Mouse (Mus musculus): ENCODE results near the gene Prdm2. TPM values are rescaled to one million over a fixed set of nuclear protein-coding genes. Genes with fewer than 3 reads are reported as not detected.

Gene Prdm2
- polyA plus RNA-seq, 1 experiment from 2014 or later = 11.0 TPM

GRCm38 (mm10) chr4:143126476-143126875, 86.3 kb downstream of the Prdm2 start:
- H3K4me1 ChIP-seq (replicated peaks; ENCODE audit: control insufficient read depth, insufficient read depth, low read length) = peaks cover 3% of the 10 kb centered on the region
- no peaks in the 10 kb centered on the region for H3K9me3 ChIP-seq (ENCODE audit: control insufficient read depth, low read length)
- H3K4me3 ChIP-seq (ENCODE audit: low read length) = no peak overlapping the region
- H3K27me3 ChIP-seq (ENCODE audit: control insufficient read depth, insufficient read depth, low read depth, low read length) = no peaks in the 10 kb centered on the region
- no peak for ATAC-seq (ENCODE audit: low read depth)
- H3K27ac ChIP-seq (ENCODE audit: low read length) = no peak overlapping the region
- no peak overlapping the region for H3K9ac ChIP-seq (ENCODE audit: low read length)
- WGBS = 92% methylated on average over 14 of the region's 14 CpGs
- peaks cover under 1% of the 10 kb centered on the region; the same call in 1 of the 2 replicates for H3K36me3 ChIP-seq (ENCODE audit: control insufficient read depth, insufficient read depth, low read length)
- H3K4me2 ChIP-seq (ENCODE audit: low read depth, low read length) = no peak overlapping the region

GRCm38 (mm10) chr4:143125290-143125689, 87.5 kb downstream of the Prdm2 start:
- 79% methylated on average over 6 of the region's 6 CpGs for WGBS
- ATAC-seq (ENCODE audit: low read depth) = no peak
- no peaks in the 10 kb centered on the region for H3K9me3 ChIP-seq (ENCODE audit: control insufficient read depth, low read length)
- no peak overlapping the region for H3K4me3 ChIP-seq (ENCODE audit: low read length)
- H3K9ac ChIP-seq (ENCODE audit: low read length) = no peak overlapping the region
- peaks cover 3% of the 10 kb centered on the region for H3K4me1 ChIP-seq (replicated peaks; ENCODE audit: control insufficient read depth, insufficient read depth, low read length)
- no peaks in the 10 kb centered on the region for H3K27me3 ChIP-seq (ENCODE audit: control insufficient read depth, insufficient read depth, low read depth, low read length)
- no peak overlapping the region for H3K4me2 ChIP-seq (ENCODE audit: low read depth, low read length)
- H3K36me3 ChIP-seq (ENCODE audit: control insufficient read depth, insufficient read depth, low read length) = no peaks in the 10 kb centered on the region
- H3K27ac ChIP-seq (ENCODE audit: low read length) = no peak overlapping the region

GRCm38 (mm10) chr4:143123043-143123442, 89.8 kb downstream of the Prdm2 start:
- no peaks in the 10 kb centered on the region for H3K9me3 ChIP-seq (ENCODE audit: control insufficient read depth, low read length)
- ATAC-seq (ENCODE audit: low read depth) = peak; percentile 34; the same call in 1 of the 2 replicates
- H3K4me2 ChIP-seq (ENCODE audit: low read depth, low read length) = no peak overlapping the region
- H3K4me3 ChIP-seq (ENCODE audit: low read length) = no peak overlapping the region
- H3K27me3 ChIP-seq (ENCODE audit: control insufficient read depth, insufficient read depth, low read depth, low read length) = no peaks in the 10 kb centered on the region
- no peak overlapping the region for H3K9ac ChIP-seq (ENCODE audit: low read length)
- WGBS = 47% methylated on average over 10 of the region's 10 CpGs
- peaks cover 7% of the 10 kb centered on the region for H3K4me1 ChIP-seq (replicated peaks; ENCODE audit: control insufficient read depth, insufficient read depth, low read length)
- H3K27ac ChIP-seq (ENCODE audit: low read length) = no peak overlapping the region
- no peaks in the 10 kb centered on the region for H3K36me3 ChIP-seq (ENCODE audit: control insufficient read depth, insufficient read depth, low read length)

GRCm38 (mm10) chr4:143121174-143121573, 91.6 kb downstream of the Prdm2 start:
- WGBS = 82% methylated on average over 3 of the region's 3 CpGs
- ATAC-seq (ENCODE audit: low read depth) = no peak
- no peak overlapping the region for H3K27ac ChIP-seq (ENCODE audit: low read length)
- no peaks in the 10 kb centered on the region for H3K9me3 ChIP-seq (ENCODE audit: control insufficient read depth, low read length)
- no peaks in the 10 kb centered on the region for H3K27me3 ChIP-seq (ENCODE audit: control insufficient read depth, insufficient read depth, low read depth, low read length)
- H3K9ac ChIP-seq (ENCODE audit: low read length) = no peak overlapping the region
- peaks cover 7% of the 10 kb centered on the region for H3K4me1 ChIP-seq (replicated peaks; ENCODE audit: control insufficient read depth, insufficient read depth, low read length)
- no peak overlapping the region for H3K4me2 ChIP-seq (ENCODE audit: low read depth, low read length)
- H3K36me3 ChIP-seq (ENCODE audit: control insufficient read depth, insufficient read depth, low read length) = no peaks in the 10 kb centered on the region
- H3K4me3 ChIP-seq (ENCODE audit: low read length) = no peak overlapping the region

- 77% methylated on average over 8 of the region's 8 CpGs for WGBS
- no peaks in the 10 kb centered on the region for H3K9me3 ChIP-seq (ENCODE audit: control insufficient read depth, low read length)
- peaks cover 7% of the 10 kb centered on the region for H3K4me1 ChIP-seq (replicated peaks; ENCODE audit: control insufficient read depth, insufficient read depth, low read length)
- H3K27me3 ChIP-seq (ENCODE audit: control insufficient read depth, insufficient read depth, low read depth, low read length) = no peaks in the 10 kb centered on the region
- H3K9ac ChIP-seq (ENCODE audit: low read length) = no peak overlapping the region
- no peak overlapping the region for H3K4me2 ChIP-seq (ENCODE audit: low read depth, low read length)
- no peak overlapping the region for H3K4me3 ChIP-seq (ENCODE audit: low read length)
- no peaks in the 10 kb centered on the region for H3K36me3 ChIP-seq (ENCODE audit: control insufficient read depth, insufficient read depth, low read length)
- ATAC-seq (ENCODE audit: low read depth) = no peak
- no peak overlapping the region for H3K27ac ChIP-seq (ENCODE audit: low read length)
Measured at GRCm38 (mm10) chr4:143120008-143120407, 92.8 kb downstream of the Prdm2 start.

GRCm38 (mm10) chr4:143118843-143119242, 94.0 kb downstream of the Prdm2 start:
- H3K4me1 ChIP-seq (replicated peaks; ENCODE audit: control insufficient read depth, insufficient read depth, low read length) = peaks cover 7% of the 10 kb centered on the region
- no peak for ATAC-seq (ENCODE audit: low read depth)
- no peak overlapping the region for H3K4me2 ChIP-seq (ENCODE audit: low read depth, low read length)
- WGBS = 45% methylated on average over 4 of the region's 4 CpGs
- no peaks in the 10 kb centered on the region for H3K36me3 ChIP-seq (ENCODE audit: control insufficient read depth, insufficient read depth, low read length)
- H3K4me3 ChIP-seq (ENCODE audit: low read length) = no peak overlapping the region
- no peak overlapping the region for H3K27ac ChIP-seq (ENCODE audit: low read length)
- no peaks in the 10 kb centered on the region for H3K27me3 ChIP-seq (ENCODE audit: control insufficient read depth, insufficient read depth, low read depth, low read length)
- no peaks in the 10 kb centered on the region for H3K9me3 ChIP-seq (ENCODE audit: control insufficient read depth, low read length)
- H3K9ac ChIP-seq (ENCODE audit: low read length) = no peak overlapping the region

GRCm38 (mm10) chr4:143115851-143116250, 96.9 kb downstream of the Prdm2 start:
- 0 out of 2 replicates have a peak, but pooled peaks cover 4% of the 10 kb centered on the region for H3K4me1 ChIP-seq (replicated peaks; ENCODE audit: control insufficient read depth, insufficient read depth, low read length)
- no peaks in the 10 kb centered on the region for H3K9me3 ChIP-seq (ENCODE audit: control insufficient read depth, low read length)
- H3K27ac ChIP-seq (ENCODE audit: low read length) = no peak overlapping the region
- H3K4me2 ChIP-seq (ENCODE audit: low read depth, low read length) = no peak overlapping the region
- WGBS = 57% methylated on average over 12 of the region's 12 CpGs
- no peak overlapping the region for H3K4me3 ChIP-seq (ENCODE audit: low read length)
- no peaks in the 10 kb centered on the region for H3K27me3 ChIP-seq (ENCODE audit: control insufficient read depth, insufficient read depth, low read depth, low read length)
- 0 out of 2 replicates have a peak, but pooled peaks cover 6% of the 10 kb centered on the region for H3K36me3 ChIP-seq (ENCODE audit: control insufficient read depth, insufficient read depth, low read length)
- no peak overlapping the region for H3K9ac ChIP-seq (ENCODE audit: low read length)
- ATAC-seq (ENCODE audit: low read depth) = no peak

GRCm38 (mm10) chr4:143114232-143114979, 98.4 kb downstream of the Prdm2 start:
- no peak overlapping the region for H3K4me2 ChIP-seq (ENCODE audit: low read depth, low read length)
- H3K27me3 ChIP-seq (ENCODE audit: control insufficient read depth, insufficient read depth, low read depth, low read length) = no peaks in the 10 kb centered on the region
- H3K4me1 ChIP-seq (replicated peaks; ENCODE audit: control insufficient read depth, insufficient read depth, low read length) = 0 out of 2 replicates have a peak, but pooled peaks cover 4% of the 10 kb centered on the region
- no peak for ATAC-seq (ENCODE audit: low read depth)
- H3K36me3 ChIP-seq (ENCODE audit: control insufficient read depth, insufficient read depth, low read length) = peaks cover 11% of the 10 kb centered on the region; the same call in 1 of the 2 replicates
- 64% methylated on average over 21 of the region's 21 CpGs for WGBS
- H3K27ac ChIP-seq (ENCODE audit: low read length) = no peak overlapping the region
- no peak overlapping the region for H3K4me3 ChIP-seq (ENCODE audit: low read length)
- no peaks in the 10 kb centered on the region for H3K9me3 ChIP-seq (ENCODE audit: control insufficient read depth, low read length)
- no peak overlapping the region for H3K9ac ChIP-seq (ENCODE audit: low read length)

GRCm38 (mm10) chr4:143112985-143113384, 99.8 kb downstream of the Prdm2 start:
- Histone ChIP-seq H3K27ac (ENCODE audit: low read length) (no peak overlapping the region), H3K9me3 (ENCODE audit: control insufficient read depth, low read length) (no peaks in the 10 kb centered on the region), H3K4me3 (ENCODE audit: low read length) (no peak overlapping the region), H3K4me1 (replicated peaks; ENCODE audit: control insufficient read depth, insufficient read depth, low read length) (no peaks in the 10 kb centered on the region), H3K4me2 (ENCODE audit: low read depth, low read length) (no peak overlapping the region), H3K9ac (ENCODE audit: low read length) (no peak overlapping the region), H3K36me3 (ENCODE audit: control insufficient read depth, insufficient read depth, low read length) (peaks cover 18% of the 10 kb centered on the region; the same call in 1 of the 2 replicates), H3K27me3 (ENCODE audit: control insufficient read depth, insufficient read depth, low read depth, low read length) (no peaks in the 10 kb centered on the region)
- no peak for ATAC-seq (ENCODE audit: low read depth)
- 38% methylated on average over 6 of the region's 6 CpGs for WGBS
